Mouse (Mus musculus): Measurements from ENCODE around the gene Ell2. TPM values are rescaled to one million over a fixed set of nuclear protein-coding genes. Genes with fewer than 3 reads are reported as not detected.

The Ell2 gene
- total RNA-seq, 2 experiments from 2014 or later: 18.3 to 26.1 TPM

- no peak for DNase-seq (ENCODE audit: low spot score in 2 of 2)
These were observed 24.2 kb downstream of the Ell2 start for GRCm38 (mm10) chr13:75730717-75731116.

- no peak for DNase-seq (ENCODE audit: low spot score in 2 of 2)
These were observed 27.1 kb downstream of the Ell2 start for GRCm38 (mm10) chr13:75733594-75734161.

DNA sequence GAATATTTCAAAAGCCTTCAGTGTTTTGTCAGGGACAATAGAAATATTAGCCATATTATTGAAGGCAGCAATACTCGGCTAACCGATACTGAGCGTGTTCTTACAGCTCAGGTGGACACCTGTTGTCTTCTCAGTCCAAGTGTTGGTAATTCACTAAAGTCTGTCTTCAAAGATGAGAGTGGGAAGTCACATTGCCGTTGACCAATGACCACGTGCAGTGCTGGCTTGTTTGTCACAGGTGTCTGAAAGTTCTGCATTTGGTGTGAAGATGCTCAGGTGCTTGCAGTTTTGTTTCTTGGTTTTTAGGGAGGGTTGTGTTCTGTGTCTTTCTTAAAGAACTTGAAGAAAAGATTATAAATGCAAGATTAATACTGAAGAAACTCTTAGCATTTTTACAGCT lies 27.7 kb downstream of the Ell2 start:
- DNase-seq (ENCODE audit: low spot score in 2 of 2): no peak

GRCm38 (mm10) chr13:75735606-75736005 lies 29.0 kb downstream of the Ell2 start:
- DNase-seq (ENCODE audit: low spot score in 2 of 2): no peak

DNA sequence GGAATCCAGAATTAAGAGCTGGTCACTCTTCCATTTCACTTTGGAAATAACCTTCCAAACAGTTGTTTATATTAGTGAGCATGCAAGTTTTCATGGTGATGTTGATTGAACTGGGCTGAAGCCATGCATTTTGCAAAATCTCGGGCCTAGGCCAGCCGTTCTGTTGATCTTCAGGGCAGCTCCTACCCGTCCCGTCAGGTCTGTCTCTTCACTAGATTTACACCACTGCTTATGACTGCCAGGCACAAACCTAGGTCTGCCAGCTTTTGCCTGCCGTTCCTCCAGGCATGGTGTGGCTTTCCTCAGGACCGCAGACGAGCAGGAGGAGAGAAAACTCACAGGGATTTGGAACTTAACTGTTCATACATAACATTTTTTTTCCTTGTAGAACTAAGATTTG lies 31.4 kb downstream of the Ell2 start:
- DNase-seq (ENCODE audit: low spot score in 2 of 2): no peak

GRCm38 (mm10) chr13:75738536-75738935 lies 32.0 kb downstream of the Ell2 start:
- DNase-seq (ENCODE audit: low spot score in 2 of 2): no peak

GRCm38 (mm10) chr13:75738957-75739356 lies 32.4 kb downstream of the Ell2 start:
- DNase-seq (ENCODE audit: low spot score in 2 of 2): no peak

GRCm38 (mm10) chr13:75740018-75740417 lies 33.5 kb downstream of the Ell2 start:
- DNase-seq (ENCODE audit: low spot score in 2 of 2): no peak

DNA sequence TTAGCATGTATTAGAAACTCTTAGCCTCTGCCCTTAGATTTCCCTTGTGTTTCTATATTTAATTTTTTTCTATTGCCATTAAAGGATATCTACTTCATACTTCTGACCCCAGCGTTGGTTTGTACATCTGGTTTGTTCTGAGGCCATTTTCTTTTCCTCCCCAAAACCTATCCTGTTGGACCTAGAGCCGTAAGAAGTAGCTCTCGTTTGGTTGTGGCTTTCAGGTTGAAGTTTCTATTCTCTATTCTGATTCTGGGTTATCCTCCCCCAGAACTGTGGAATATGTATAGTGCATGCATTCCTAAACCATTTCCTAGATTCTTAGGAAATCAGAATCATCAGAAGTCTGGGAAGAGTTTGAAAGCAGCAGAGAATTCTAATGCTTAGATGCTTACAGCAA lies 34.6 kb downstream of the Ell2 start:
- no peak for DNase-seq (ENCODE audit: low spot score in 2 of 2)

GRCm38 (mm10) chr13:75741736-75742729 lies 35.5 kb downstream of the Ell2 start:
- no peak for DNase-seq (ENCODE audit: low spot score in 2 of 2)

DNA sequence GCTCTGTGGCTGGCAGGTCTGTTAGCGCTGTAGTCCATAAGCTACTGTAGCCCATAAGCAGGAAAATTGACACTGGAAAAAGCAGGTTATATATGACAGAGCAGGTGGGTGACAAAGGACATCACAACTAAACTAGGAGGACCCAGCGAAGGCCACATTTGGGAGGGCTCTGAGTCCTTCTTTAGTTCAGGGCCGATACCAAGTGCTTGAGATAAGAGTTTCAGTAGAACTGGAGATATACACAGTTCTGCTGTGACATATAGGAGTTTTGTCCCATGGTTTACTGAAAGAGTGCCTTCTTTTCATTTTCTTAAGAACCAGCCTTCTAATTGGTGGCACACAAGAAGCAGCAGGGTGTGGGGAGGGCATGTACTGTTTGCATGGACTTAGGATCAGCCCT lies 36.4 kb downstream of the Ell2 start:
- DNase-seq (ENCODE audit: low spot score in 2 of 2): no peak

- no peak for DNase-seq (ENCODE audit: low spot score in 2 of 2)
These were observed 37.5 kb downstream of the Ell2 start for GRCm38 (mm10) chr13:75744065-75744464.

DNA sequence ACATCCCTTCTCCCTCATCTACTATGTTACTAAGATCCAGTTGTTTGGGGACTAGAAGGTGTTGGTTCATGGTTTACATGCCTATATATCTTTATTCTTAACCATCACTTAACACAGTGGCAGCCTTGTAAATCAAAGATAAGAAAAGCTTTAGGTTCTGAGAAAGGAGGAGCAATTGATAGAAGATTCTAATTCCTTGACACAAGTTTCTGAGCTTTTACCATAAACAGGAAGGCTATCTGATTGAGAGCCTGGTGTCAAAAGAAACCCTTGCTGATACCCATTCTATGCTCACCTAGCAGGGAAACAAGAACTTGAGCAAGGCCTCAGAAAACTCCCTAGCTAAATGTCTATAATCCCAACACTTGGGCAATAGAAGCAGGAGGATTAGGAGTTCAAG lies 38.8 kb downstream of the Ell2 start:
- DNase-seq (ENCODE audit: low spot score in 2 of 2): no peak

GRCm38 (mm10) chr13:75747265-75747664 lies 40.7 kb downstream of the Ell2 start:
- DNase-seq (ENCODE audit: low spot score in 2 of 2): no peak

DNA sequence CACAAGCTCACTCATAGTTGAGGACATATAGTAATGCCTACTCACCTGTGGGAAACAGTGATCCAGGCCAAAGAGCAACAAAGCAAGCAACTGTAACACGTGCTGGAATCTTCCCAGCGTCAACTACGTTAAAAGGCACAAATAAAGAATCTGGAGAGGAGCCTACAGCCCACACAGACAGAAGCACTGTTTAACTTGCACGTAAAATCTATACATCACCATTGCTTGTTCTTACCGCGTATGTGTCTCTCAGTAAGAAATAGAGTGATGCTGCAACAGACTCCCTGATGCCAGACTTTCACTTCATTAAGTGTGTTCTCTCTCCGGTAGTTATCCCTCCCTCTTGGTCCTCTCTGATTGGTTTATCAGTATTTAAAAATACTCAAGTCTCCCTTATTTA lies 42.1 kb downstream of the Ell2 start:
- DNase-seq (ENCODE audit: low spot score in 2 of 2): no peak

GRCm38 (mm10) chr13:75750785-75751184 lies 44.2 kb downstream of the Ell2 start:
- no peak for DNase-seq (ENCODE audit: low spot score in 2 of 2)

GRCm38 (mm10) chr13:75752216-75752938 lies 45.8 kb downstream of the Ell2 start:
- peak; percentile 63 to 68 for DNase-seq (ENCODE audit: low spot score in 2 of 2)

- DNase-seq (ENCODE audit: low spot score in 2 of 2): peak in 1 of 2 experiments; percentile 19
These were observed 47.8 kb downstream of the Ell2 start for GRCm38 (mm10) chr13:75754398-75754797.

DNA sequence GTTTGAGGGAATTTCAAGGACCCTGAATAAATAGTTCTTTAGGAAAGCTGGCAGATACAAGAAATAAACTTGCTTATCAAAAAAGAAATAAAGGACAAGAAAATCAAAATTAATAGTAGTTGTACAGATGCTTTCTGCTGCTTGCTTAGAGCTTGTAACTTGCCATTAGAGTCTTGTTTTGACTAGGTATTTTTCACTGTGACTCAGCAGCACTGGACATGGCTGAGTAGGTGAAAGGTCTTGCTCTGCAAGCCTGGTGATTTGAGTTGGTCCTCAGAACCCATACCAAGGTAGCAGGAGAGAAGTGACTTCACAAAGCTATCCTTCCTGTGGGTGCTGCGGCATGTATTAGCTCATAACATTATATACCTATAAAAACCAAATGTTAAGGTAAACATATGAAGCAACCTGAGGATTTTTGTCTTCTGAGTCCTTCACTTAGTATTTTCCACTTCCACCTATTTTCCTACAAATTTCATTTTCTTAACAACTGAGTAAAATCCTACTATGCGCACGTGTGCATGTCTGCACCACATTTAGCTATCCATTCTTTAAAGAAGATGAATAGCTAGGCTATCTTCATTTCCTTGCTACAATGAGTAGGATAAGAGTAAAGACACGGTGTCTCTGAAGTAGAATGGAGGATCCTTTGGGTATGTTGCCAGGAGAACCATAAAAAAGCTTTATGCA lies 54.4 kb downstream of the Ell2 start:
- no peak for DNase-seq (ENCODE audit: low spot score in 2 of 2)

GRCm38 (mm10) chr13:75762759-75763158 lies 56.2 kb downstream of the Ell2 start:
- DNase-seq (ENCODE audit: low spot score in 2 of 2): no peak

DNA sequence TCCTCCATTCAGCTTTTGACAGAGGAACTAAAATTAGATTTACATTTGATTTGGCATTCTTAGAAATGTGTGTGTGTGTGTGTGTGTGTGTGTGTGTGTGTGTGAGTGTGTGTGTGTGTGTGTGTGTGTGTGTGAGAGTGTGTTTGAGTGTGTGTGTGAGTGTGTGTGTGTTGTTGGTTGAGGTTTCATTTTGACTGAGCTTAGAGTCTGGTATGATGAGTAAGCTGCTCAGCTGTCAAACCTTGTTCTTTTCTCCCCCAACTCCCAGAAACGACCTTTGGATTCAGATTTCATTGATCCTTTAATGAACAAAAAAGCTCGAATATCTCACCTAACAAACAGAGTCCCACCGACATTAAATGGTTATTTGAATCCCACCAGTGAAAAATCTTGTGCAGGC lies 56.7 kb downstream of the Ell2 start:
- no peak for DNase-seq (ENCODE audit: low spot score in 2 of 2)
